Mouse (Mus musculus): ENCODE results near the gene Ldlrad2. TPM values are rescaled to one million over a fixed set of nuclear protein-coding genes. Genes with fewer than 3 reads are reported as not detected.

Gene Ldlrad2
- polyA plus RNA-seq, 1 experiment from 2014 or later, result not detected

DNA sequence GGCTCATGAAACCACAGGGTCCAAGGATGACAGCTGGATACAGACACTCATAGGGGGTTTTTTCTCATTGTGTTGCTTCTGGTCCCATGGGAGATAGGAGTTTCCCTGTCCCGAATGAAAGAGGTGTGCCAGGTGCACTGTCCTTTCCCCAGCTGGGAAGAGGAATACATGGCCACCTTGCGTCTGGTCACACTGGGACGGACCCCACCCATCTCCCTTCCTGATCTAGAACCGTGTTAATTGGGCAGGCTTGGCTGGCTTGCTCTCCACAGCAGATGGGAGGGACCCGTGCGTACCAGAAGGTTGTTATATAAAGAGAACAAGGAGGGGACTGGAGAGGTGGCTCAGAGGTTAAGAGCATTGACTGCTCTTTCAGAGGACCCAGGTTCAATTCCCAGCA, 46.5 kb downstream of the Ldlrad2 start:
- no peaks in the 10 kb centered on the region for H3K4me1 ChIP-seq (ENCODE audit: control insufficient read depth, insufficient read depth, low read length)
- no peak overlapping the region for H3K9ac ChIP-seq (ENCODE audit: low read depth, low read length)
- ATAC-seq (ENCODE audit: low FRiP score, low TSS enrichment), result no peak
- H3K9me3 ChIP-seq (ENCODE audit: control insufficient read depth, low read length), result no peaks in the 10 kb centered on the region
- WGBS, result 89% methylated on average over 6 of the region's 6 CpGs
- H3K36me3 ChIP-seq (ENCODE audit: control insufficient read depth, insufficient read depth, low read length), result peaks cover 78% of the 10 kb centered on the region
- no peak overlapping the region for H3K27ac ChIP-seq (ENCODE audit: low read depth, low read length)
- no peak overlapping the region for H3K4me2 ChIP-seq (replicated peaks; ENCODE audit: low read depth, low read length)
- no peak overlapping the region for H3K4me3 ChIP-seq (ENCODE audit: low read length)
- no peaks in the 10 kb centered on the region for H3K27me3 ChIP-seq (ENCODE audit: control insufficient read depth, insufficient read depth, low read length)

GRCm38 (mm10) chr4:137527368-137527767, 47.0 kb downstream of the Ldlrad2 start:
- no peaks in the 10 kb centered on the region for H3K9me3 ChIP-seq (ENCODE audit: control insufficient read depth, low read length)
- H3K4me2 ChIP-seq (replicated peaks; ENCODE audit: low read depth, low read length), result no peak overlapping the region
- 84% methylated on average over 4 of the region's 4 CpGs for WGBS
- no peak overlapping the region for H3K27ac ChIP-seq (ENCODE audit: low read depth, low read length)
- H3K4me1 ChIP-seq (ENCODE audit: control insufficient read depth, insufficient read depth, low read length), result no peaks in the 10 kb centered on the region
- H3K27me3 ChIP-seq (ENCODE audit: control insufficient read depth, insufficient read depth, low read length), result no peaks in the 10 kb centered on the region
- H3K4me3 ChIP-seq (ENCODE audit: low read length), result no peak overlapping the region
- no peak for ATAC-seq (ENCODE audit: low FRiP score, low TSS enrichment)
- H3K36me3 ChIP-seq (ENCODE audit: control insufficient read depth, insufficient read depth, low read length), result peaks cover 83% of the 10 kb centered on the region
- no peak overlapping the region for H3K9ac ChIP-seq (ENCODE audit: low read depth, low read length)

DNA sequence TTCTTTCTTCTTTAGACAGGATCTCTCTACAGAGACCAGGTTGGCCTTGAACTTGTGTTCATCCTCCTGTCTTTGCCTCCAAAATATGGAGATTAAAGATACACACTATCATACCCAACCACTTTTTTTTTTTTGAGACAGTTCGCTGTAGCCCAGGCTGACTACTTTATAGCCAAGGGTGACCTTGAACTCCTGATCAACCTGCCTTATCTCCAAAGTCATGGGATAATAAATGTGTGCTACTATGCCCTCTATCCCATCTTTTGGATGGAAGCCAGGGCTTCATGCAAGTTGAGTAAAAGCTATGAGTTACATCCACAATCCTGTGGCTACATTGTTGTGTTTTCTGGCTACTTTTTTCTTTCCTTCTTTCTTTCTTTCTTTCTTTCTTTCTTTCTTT, 48.9 kb downstream of the Ldlrad2 start:
- H3K4me2 ChIP-seq (replicated peaks; ENCODE audit: low read depth, low read length), result no peak overlapping the region
- no peak overlapping the region for H3K4me3 ChIP-seq (ENCODE audit: low read length)
- WGBS, result 100% methylated on average over 1 of the region's 1 CpGs
- ATAC-seq (ENCODE audit: low FRiP score, low TSS enrichment), result no peak
- H3K27me3 ChIP-seq (ENCODE audit: control insufficient read depth, insufficient read depth, low read length), result no peaks in the 10 kb centered on the region
- H3K36me3 ChIP-seq (ENCODE audit: control insufficient read depth, insufficient read depth, low read length), result peaks cover 88% of the 10 kb centered on the region
- H3K9me3 ChIP-seq (ENCODE audit: control insufficient read depth, low read length), result no peaks in the 10 kb centered on the region
- no peak overlapping the region for H3K27ac ChIP-seq (ENCODE audit: low read depth, low read length)
- no peaks in the 10 kb centered on the region for H3K4me1 ChIP-seq (ENCODE audit: control insufficient read depth, insufficient read depth, low read length)
- H3K9ac ChIP-seq (ENCODE audit: low read depth, low read length), result no peak overlapping the region

Small RNAs within 50 kb of the gene (microRNA-seq; reads per million reads assigned to microRNA genes)
- 1.5 reads per million for gene Mir7018

Other genes starting within 250 kb of the Ldlrad2 start
- gene Cdc42, start 216.8 kb downstream of the Ldlrad2 start, polyA plus RNA-seq (2014; fragmentation: Nextera tagmentation; extraction: Ambion mirVana), result 657 and 680 TPM in 2 replicates
- not detected in 2 replicates for gene Cela3a, start 164.8 kb downstream of the Ldlrad2 start, polyA plus RNA-seq (2014; fragmentation: Nextera tagmentation; extraction: Ambion mirVana)
- not detected in 2 replicates for gene Cela3b, start 144.0 kb downstream of the Ldlrad2 start, polyA plus RNA-seq (2014; fragmentation: Nextera tagmentation; extraction: Ambion mirVana)
- not detected in 2 replicates for gene 1700013G24Rik, start 121.3 kb downstream of the Ldlrad2 start, polyA plus RNA-seq (2014; fragmentation: Nextera tagmentation; extraction: Ambion mirVana)
- 39.6 and 56.2 TPM in 2 replicates for gene Hspg2, start 105.8 kb downstream of the Ldlrad2 start, polyA plus RNA-seq (2014; fragmentation: Nextera tagmentation; extraction: Ambion mirVana)
- 58.3 and 91.2 TPM in 2 replicates for gene Usp48, start 19.2 kb upstream of the Ldlrad2 start, polyA plus RNA-seq (2014; fragmentation: Nextera tagmentation; extraction: Ambion mirVana)
- 6.6 and 10.3 TPM in 2 replicates for gene Rap1gap, start 90.2 kb upstream of the Ldlrad2 start, polyA plus RNA-seq (2014; fragmentation: Nextera tagmentation; extraction: Ambion mirVana)
- gene Alpl, start 221.8 kb upstream of the Ldlrad2 start, polyA plus RNA-seq (2014; fragmentation: Nextera tagmentation; extraction: Ambion mirVana), result 5.9 and 10.2 TPM in 2 replicates